11 mouse cellular contexts compared by ENCODE assay signal in genomic region chr13:35166080-35166479, GRCm38 (mm10).
DNase-seq lines count a peak whose midpoint lies in the region; ATAC-seq and TF ChIP-seq lines count a peak whose summit lies in the region.
"Had no signal": no experiment of that assay in that cellular context is flagged by ENCODE, and none has a peak within 500 bp of the region (broad histone marks: within the 10 kb centered on the region; RNA-seq: fewer than 3 reads in every experiment).

No protein-coding gene starts in this region.

- peak; percentile 11 to 33 for DNase-seq in cerebellum, adult 18-20 months
- no peak for DNase-seq in layer of hippocampus, adult 2 months (ENCODE audit: low spot score in 2 of 2)
- no peak for DNase-seq in layer of hippocampus, adult 9-10 months (ENCODE audit: low spot score)
- peak; percentile 22 for DNase-seq in urinary bladder, postnatal 25 days (ENCODE audit: low spot score)
- DNase-seq in urinary bladder, postnatal 10 days (ENCODE audit: low spot score), result no peak
- DNase-seq in natural killer cell, adult 2 months (ENCODE audit: low spot score in 2 of 2), result no peak
- DNase-seq in retina, embryonic 14.5 days (ENCODE audit: low spot score), result no peak

- no peak overlapping the region for H3K27ac ChIP-seq in layer of hippocampus, adult 2 months
- H3K27ac ChIP-seq: midbrain, embryonic 12.5 days had no signal

- no peak overlapping the region for H3K4me3 ChIP-seq in layer of hippocampus, adult 2 months
- H3K4me3 ChIP-seq: midbrain, embryonic 12.5 days had no signal

- peak; percentile 22; the same call in 1 of the 2 replicates for TF ChIP-seq CTCF in layer of hippocampus, adult 2 months (conservative IDR thresholded peaks at IDR 0.05)

- ATAC-seq in cerebellum, adult (ENCODE audit: insufficient number of reproducible peaks, low FRiP score, low TSS enrichment), result no peak
- ATAC-seq: forebrain, embryonic 14.5 days; inflammation-experienced regulatory T-cells, adult 6 months had no signal

Comparison
In these comparisons a context has a peak if more than half of its experiments do, and no peak if none do; other contexts are left out.
1. DNase-seq: peak in cerebellum, adult 18-20 months (2 of 2) and urinary bladder, postnatal 25 days (single experiment); none in layer of hippocampus, adult 2 months (0 of 2), layer of hippocampus, adult 9-10 months (single experiment), urinary bladder, postnatal 10 days (single experiment), natural killer cell, adult 2 months (0 of 2) and retina, embryonic 14.5 days (single experiment).